Mouse (Mus musculus) mouse trophoblast stem cell (cell line): ENCODE results near the gene Kcnk5.

Experiments
- in situ Hi-C, 2 experiments: fragments of 300-500 bp; cut with MseI, MboI; formaldehyde crosslinking; loops; 2 replicates in 1 of 2; 3 replicates in 1 of 2; pipeline ENCODE4 v1.15.1; 2025

Kcnk5 gene

DNA sequence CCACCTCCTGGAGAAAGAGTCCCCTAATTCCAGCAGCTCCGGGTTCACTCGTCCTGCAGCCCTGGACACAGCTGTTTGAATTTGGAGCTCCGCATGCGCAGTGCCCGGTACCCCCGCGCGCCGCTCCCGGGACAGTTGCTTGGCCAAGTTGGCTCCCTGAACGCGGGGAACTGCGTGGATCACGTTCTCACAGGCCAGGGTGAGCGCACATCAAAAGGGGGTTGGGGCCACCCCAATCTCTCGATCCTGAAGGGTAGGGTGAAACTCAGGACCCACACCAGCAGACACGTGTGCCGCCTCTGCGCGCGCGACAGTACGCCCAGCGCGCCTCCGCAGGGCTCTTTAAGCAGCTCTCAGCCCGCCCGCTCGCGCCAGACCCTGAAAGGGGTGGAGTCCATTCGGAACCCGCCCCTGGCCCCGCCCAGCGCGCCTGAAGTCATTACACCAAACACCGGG lies at the start of gene Kcnk5:
TSS of gene Kcnk5 (minus strand) at position 344 of the 456 bp plus-strand sequence.
- in situ Hi-C loops = no loop called here

DNA sequence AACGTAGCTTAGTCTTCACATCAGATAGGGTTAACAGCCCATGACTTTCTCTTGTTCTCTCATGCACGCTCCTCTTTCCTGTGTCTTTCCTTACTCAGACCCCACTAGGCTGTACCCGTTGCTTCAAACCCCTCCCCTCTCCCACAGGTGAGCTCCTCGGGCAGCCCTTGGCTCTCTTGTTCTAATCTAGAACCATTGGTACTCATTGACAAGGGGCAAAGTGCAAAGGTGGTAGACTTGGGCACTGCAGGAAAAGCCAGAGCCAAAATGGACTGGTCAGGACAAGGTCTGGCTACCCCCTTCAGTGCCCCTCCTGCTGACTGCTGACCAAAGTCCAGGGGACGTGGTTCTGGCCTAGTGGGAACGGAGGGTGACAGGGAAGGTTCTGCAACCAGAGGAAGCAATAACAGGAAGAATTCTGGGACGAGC lies 48.5 kb upstream of the Kcnk5 start:
- in situ Hi-C loops = no loop called here

- in situ Hi-C loops = no loop called here
These were observed 47.8 kb upstream of the Kcnk5 start for GRCm38 (mm10) chr14:20229437-20229836.

- in situ Hi-C loops = no loop called here
These were observed 46.7 kb upstream of the Kcnk5 start for GRCm38 (mm10) chr14:20228336-20228735.

DNA sequence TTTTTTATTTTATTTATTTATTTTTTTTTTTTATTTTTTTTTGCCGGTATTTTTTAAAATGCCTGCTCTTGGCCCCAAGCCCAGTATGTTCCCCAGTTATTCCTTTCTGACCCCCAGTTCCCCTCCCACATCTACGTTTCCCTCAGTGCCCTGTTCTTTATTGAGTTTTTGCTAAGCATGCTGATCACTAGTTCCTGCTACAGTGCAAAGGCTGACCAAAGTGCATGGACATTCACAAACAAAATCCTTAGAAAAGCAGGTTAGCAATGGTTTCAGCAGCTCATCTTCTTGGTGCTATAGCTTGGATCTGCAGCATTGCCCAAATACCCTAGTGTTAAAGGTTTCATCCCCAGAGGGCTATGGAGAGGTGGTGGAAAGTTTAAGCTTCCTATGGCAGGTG lies 45.4 kb upstream of the Kcnk5 start:
- in situ Hi-C loops = no loop called here

GRCm38 (mm10) chr14:20226488-20226887 lies 44.9 kb upstream of the Kcnk5 start:
- in situ Hi-C loops = no loop called here

- in situ Hi-C loops = no loop called here
These were observed 43.9 kb upstream of the Kcnk5 start for GRCm38 (mm10) chr14:20225525-20225924.

DNA sequence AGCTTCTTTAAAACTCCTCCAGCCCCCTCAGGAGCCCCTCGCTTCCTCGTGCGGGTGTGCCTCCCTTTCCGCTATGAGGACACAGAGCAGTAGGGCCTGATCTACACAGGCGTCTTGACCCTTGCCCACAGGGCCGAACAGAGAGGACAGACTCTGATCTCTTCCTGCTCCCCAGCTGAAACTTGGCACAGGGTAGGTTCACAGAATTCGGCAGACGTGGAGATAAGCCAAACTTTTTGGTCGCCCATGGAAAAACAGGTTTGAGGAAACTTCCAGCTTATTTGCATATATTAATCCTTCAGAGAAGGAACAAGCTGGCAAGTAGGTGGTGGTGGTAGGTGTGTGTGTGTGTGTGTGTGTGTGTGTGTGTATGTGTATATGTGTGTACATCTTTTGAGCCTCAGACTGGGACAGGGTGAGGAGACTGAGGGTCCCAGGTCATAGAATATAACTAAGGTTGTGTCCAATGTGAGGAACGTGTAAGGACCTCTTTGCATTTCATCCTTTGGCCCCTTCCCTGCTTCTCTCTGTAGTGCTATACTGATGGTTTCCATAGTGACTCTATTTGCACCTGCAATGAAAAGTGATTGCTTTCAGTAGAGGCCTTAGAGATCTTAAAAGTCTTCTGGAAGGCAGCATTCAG lies 43.1 kb upstream of the Kcnk5 start:
- in situ Hi-C loops = no loop called here

GRCm38 (mm10) chr14:20224163-20224562 lies 42.6 kb upstream of the Kcnk5 start:
- in situ Hi-C loops = no loop called here

- in situ Hi-C loops = no loop called here
These were observed 41.6 kb upstream of the Kcnk5 start for GRCm38 (mm10) chr14:20223253-20223652.

DNA sequence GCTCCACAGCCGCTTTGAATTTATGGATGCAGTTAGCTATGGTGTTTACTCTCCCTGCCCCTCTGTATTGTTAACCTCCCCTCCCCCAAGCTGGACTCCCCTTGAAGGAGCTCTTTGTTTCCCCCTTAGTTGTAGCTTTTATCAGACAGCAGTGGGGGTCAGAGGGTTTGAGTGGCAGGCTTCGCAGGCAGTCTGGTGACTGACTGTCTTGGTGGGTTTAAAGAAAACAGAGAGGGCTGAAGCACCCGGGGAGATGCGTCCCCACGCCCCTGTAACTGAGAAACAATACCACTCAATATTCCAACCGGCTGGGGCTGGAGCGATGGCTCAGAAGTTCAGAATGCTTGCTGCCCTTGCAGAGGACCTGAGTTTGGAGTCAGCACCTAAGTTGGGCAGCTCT lies 39.5 kb upstream of the Kcnk5 start:
- in situ Hi-C loops = no loop called here

DNA sequence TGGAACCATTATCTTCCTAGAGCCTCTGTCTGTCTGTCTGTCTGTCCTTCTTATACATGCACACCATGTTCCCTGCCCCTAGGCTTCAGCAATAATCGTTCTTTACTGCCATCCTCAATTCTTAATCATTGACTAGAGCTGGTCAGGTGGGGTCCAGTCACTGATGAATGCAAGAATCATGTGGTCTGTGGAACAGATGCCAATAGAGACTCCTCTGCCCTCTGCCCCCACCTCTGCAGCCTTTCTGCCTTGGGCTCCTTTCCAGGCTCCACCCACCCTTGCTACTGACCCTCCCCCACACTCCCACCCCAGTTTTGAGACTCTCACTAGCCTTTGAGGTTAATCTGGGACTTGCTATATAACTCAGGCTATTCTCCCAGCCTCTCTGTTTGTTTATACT lies 38.2 kb upstream of the Kcnk5 start:
- in situ Hi-C loops = no loop called here

GRCm38 (mm10) chr14:20217299-20217864 lies 35.8 kb upstream of the Kcnk5 start:
- in situ Hi-C loops = no loop called here

DNA sequence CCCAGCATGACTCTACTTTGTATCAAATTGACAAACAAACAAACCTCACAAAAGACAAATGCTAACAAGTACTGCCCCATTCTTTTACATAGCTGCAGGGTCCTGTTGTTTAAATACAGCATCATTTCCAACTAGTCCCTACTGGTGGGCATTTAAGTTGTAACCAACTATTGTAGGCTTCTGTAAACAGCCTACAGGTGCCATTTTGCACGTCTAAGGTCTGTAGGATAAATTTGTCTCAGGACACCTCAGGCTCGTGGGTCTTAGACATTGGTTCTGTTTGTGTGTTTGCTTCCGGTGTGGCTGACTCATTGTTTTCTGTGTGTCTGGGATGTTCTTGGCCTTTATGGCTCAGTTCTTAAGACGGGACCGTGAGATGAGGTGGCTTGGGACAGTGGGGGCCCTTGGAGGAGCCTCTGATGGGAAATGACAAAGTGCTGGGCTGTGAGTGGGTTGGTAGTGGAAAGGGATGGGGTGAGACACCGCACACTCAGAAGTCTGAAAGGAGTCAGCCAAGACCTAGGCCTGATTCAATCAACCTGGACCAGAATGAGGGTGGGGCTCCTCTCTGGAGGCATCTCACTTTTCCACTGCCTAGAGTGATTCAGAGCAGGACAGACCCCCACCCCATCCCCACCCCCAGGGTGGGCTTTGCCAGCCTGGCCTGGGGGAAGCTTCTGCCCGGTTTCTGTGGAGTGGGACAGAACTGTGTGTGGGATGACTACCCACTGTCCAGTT lies 35.1 kb upstream of the Kcnk5 start:
- in situ Hi-C loops = no loop called here

DNA sequence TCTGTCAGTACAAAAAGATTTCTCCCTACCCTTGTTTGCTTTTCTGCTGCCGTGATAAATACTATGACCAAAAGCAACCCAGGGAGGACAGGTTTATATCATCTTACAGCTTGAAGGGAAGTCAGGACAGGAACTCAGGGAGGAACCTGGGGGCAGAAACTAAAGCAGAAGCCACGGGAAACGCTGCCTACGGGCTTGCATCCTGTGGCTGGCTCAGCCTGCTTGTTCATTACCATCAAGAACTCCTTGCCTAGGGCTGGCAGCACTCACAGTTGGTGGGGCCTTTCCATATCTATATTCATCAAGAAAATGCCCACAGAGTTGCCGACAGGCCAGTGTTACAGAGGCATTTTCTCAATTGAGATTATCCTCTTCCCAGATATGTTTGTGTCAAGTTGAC lies 34.2 kb upstream of the Kcnk5 start:
- in situ Hi-C loops = no loop called here

- in situ Hi-C loops = no loop called here
These were observed 32.5 kb upstream of the Kcnk5 start for GRCm38 (mm10) chr14:20214125-20214524.

GRCm38 (mm10) chr14:20211754-20212601 lies 30.4 kb upstream of the Kcnk5 start:
- in situ Hi-C loops = no loop called here

DNA sequence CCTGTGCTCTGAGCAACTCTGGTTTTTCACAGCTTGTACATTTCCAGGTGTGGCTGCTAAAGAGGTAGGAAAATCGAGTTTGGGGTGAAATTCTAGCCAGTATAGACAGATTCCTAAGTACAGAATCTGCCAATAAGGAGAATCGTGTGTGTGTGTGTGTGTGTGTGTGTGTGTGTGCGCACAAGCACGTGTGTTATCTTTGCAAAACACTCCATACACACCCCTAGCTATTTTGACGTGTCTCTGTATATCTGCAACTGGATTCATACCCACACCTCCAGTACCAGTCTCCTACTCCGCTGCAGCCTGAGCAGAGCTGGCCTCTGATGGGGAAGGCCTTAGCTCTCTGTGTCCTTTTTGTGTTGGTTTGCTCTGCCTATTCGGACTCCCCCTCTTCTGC lies 28.3 kb upstream of the Kcnk5 start:
- in situ Hi-C loops = no loop called here

DNA sequence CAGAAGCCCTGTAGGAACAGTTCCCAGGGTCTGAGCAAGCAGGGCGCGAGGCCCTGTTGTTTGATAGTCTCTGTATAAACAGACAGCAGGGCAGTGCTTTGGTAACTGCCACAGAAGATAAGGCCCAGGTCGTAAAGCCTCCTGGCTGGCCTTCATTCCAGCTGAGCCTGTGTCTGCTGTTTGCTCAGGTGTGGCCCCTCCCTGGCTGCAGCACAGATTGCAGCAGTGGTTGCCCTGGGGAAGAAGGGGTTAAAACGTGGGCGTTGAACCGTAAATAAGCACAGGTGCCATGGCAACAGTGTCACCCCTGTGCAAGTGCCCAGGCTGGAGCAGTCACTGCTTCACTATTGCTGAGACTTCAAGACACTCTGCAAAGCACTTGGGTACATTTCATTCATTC lies 26.8 kb upstream of the Kcnk5 start:
- in situ Hi-C loops = no loop called here

- in situ Hi-C loops = no loop called here
These were observed 24.1 kb upstream of the Kcnk5 start for GRCm38 (mm10) chr14:20205747-20206146.

DNA sequence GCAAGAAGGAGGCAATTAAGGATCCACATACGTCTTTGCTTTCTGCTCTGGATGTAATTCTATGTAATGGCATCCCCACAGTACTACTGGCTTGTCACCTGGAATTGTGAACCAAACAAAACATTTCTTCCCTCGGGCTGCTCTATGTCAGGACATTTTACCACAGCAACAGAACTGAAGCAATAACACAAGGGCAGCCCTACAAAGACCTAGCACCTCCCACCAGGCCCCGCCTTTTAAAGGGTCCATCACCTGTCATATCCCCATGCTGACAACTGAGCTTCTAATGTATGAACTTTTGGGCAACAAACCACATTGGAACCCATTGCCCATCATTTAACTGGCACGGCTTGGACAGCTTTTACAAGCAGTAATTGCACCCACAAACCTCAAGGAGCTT lies 21.7 kb upstream of the Kcnk5 start:
- in situ Hi-C loops = no loop called here

DNA sequence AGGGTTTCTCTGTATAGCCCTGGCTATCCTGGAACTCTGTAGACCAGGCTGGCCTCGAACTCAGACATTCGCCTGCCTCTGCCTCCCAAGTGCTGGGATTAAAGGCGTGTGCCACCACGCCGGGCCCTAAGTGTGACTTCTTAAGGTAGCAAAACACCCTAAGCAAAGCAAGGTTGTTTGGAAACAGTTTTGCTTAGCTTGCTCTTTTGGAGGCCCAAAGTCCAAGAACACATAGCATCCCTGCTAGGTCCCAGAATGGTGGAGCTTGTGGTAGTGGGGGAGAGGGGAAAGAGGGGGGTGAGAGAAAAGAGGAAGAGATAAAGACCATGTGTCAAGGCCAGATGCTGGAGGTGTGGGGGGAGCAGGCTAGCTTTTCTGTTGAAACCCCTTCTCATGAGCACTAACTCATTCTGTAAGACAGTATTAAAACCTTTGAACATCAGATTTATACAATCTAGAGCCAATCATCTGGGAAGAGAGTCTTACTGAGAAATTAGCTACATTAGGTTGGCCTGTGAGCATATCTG lies 21.1 kb upstream of the Kcnk5 start:
- in situ Hi-C loops = no loop called here
